Mouse (Mus musculus): ENCODE measurements around the gene Shisa8. TPM values are rescaled to one million over a fixed set of nuclear protein-coding genes. Genes with fewer than 3 reads are reported as not detected.

Shisa8 gene
- polyA plus RNA-seq, 1 experiment = 0.03 TPM

GRCm38 (mm10) chr15:82186931-82187330, 25.7 kb downstream of the Shisa8 start:
- H3K9me3 ChIP-seq (ENCODE audit: control insufficient read depth, low read length) = peaks cover 21% of the 10 kb centered on the region
- H3K4me3 ChIP-seq (replicated peaks) = peak overlapping the region; percentile 21
- no peaks in the 10 kb centered on the region; the same call in 1 of the 2 replicates for H3K27me3 ChIP-seq (ENCODE audit: control insufficient read depth)
- TF ChIP-seq TAL1 (IDR thresholded peaks at IDR 0.05; ENCODE audit: low read length) (no peak), GATA1 (IDR thresholded peaks at IDR 0.05; ENCODE audit: low read length) (no peak)
- peaks cover 100% of the 10 kb centered on the region for H3K36me3 ChIP-seq (ENCODE audit: control insufficient read depth)
- peaks cover 61% of the 10 kb centered on the region for H3K4me1 ChIP-seq (ENCODE audit: control insufficient read depth)

- Histone ChIP-seq H3K27me3 (ENCODE audit: control insufficient read depth) (no peaks in the 10 kb centered on the region; the same call in 1 of the 2 replicates), H3K36me3 (ENCODE audit: control insufficient read depth) (peaks cover 100% of the 10 kb centered on the region), H3K4me3 (replicated peaks) (peak overlapping the region; percentile 21), H3K4me1 (ENCODE audit: control insufficient read depth) (peaks cover 68% of the 10 kb centered on the region), H3K9me3 (ENCODE audit: control insufficient read depth, low read length) (peaks cover 25% of the 10 kb centered on the region)
- TF ChIP-seq TAL1 (IDR thresholded peaks at IDR 0.05; ENCODE audit: low read length) (peak; percentile 49; the same call in 2 of the 3 replicates), GATA1 (IDR thresholded peaks at IDR 0.05; ENCODE audit: low read length) (no peak; the same call in 1 of the 2 replicates)
These were observed 26.5 kb downstream of the Shisa8 start for GRCm38 (mm10) chr15:82186131-82186530.

GRCm38 (mm10) chr15:82185062-82185783, 27.4 kb downstream of the Shisa8 start:
- TF ChIP-seq GATA1 (IDR thresholded peaks at IDR 0.05; ENCODE audit: low read length) (peak; percentile 72), TAL1 (IDR thresholded peaks at IDR 0.05; ENCODE audit: low read length) (no peak)
- Histone ChIP-seq H3K9me3 (ENCODE audit: control insufficient read depth, low read length) (peaks cover 29% of the 10 kb centered on the region), H3K4me3 (replicated peaks) (peak overlapping the region; percentile 51), H3K27me3 (ENCODE audit: control insufficient read depth) (no peaks in the 10 kb centered on the region; the same call in 1 of the 2 replicates), H3K36me3 (ENCODE audit: control insufficient read depth) (peaks cover 100% of the 10 kb centered on the region), H3K4me1 (ENCODE audit: control insufficient read depth) (peaks cover 74% of the 10 kb centered on the region)

GRCm38 (mm10) chr15:82184656-82185055, 28.0 kb downstream of the Shisa8 start:
- H3K4me3 ChIP-seq (replicated peaks) = peak overlapping the region; percentile 51
- peaks cover 35% of the 10 kb centered on the region for H3K9me3 ChIP-seq (ENCODE audit: control insufficient read depth, low read length)

GRCm38 (mm10) chr15:82184183-82184582, 28.4 kb downstream of the Shisa8 start:
- H3K4me3 ChIP-seq (replicated peaks) = peak overlapping the region; percentile 51
- H3K9me3 ChIP-seq (ENCODE audit: control insufficient read depth, low read length) = peaks cover 38% of the 10 kb centered on the region
- H3K4me1 ChIP-seq (ENCODE audit: control insufficient read depth) = peaks cover 74% of the 10 kb centered on the region
- no peaks in the 10 kb centered on the region; the same call in 1 of the 2 replicates for H3K27me3 ChIP-seq (ENCODE audit: control insufficient read depth)
- H3K36me3 ChIP-seq (ENCODE audit: control insufficient read depth) = peaks cover 100% of the 10 kb centered on the region
- TF ChIP-seq GATA1 (IDR thresholded peaks at IDR 0.05; ENCODE audit: low read length) = peak; percentile 77
- peak; percentile 97 for TF ChIP-seq TAL1 (IDR thresholded peaks at IDR 0.05; ENCODE audit: low read length)

More at GRCm38 (mm10) chr15:82184656-82185055, 28.0 kb downstream of the Shisa8 start:
- no peak for TF ChIP-seq TAL1 (IDR thresholded peaks at IDR 0.05; ENCODE audit: low read length)
- H3K36me3 ChIP-seq (ENCODE audit: control insufficient read depth) = peaks cover 100% of the 10 kb centered on the region
- H3K4me1 ChIP-seq (ENCODE audit: control insufficient read depth) = peaks cover 74% of the 10 kb centered on the region
- no peaks in the 10 kb centered on the region; the same call in 1 of the 2 replicates for H3K27me3 ChIP-seq (ENCODE audit: control insufficient read depth)

- Histone ChIP-seq H3K27me3 (ENCODE audit: control insufficient read depth) (no peaks in the 10 kb centered on the region; the same call in 1 of the 2 replicates), H3K4me1 (ENCODE audit: control insufficient read depth) (peaks cover 74% of the 10 kb centered on the region), H3K9me3 (ENCODE audit: control insufficient read depth, low read length) (peaks cover 38% of the 10 kb centered on the region), H3K36me3 (ENCODE audit: control insufficient read depth) (peaks cover 100% of the 10 kb centered on the region), H3K4me3 (replicated peaks) (peak overlapping the region; percentile 51)
- no peak for TF ChIP-seq GATA1 (IDR thresholded peaks at IDR 0.05; ENCODE audit: low read length)
- no peak for TF ChIP-seq TAL1 (IDR thresholded peaks at IDR 0.05; ENCODE audit: low read length)
These were observed 29.0 kb downstream of the Shisa8 start for GRCm38 (mm10) chr15:82183596-82183995.

GRCm38 (mm10) chr15:82182311-82182710, 30.3 kb downstream of the Shisa8 start:
- Histone ChIP-seq H3K4me1 (ENCODE audit: control insufficient read depth) (peaks cover 61% of the 10 kb centered on the region), H3K4me3 (replicated peaks) (no peak overlapping the region), H3K9me3 (ENCODE audit: control insufficient read depth, low read length) (peaks cover 35% of the 10 kb centered on the region), H3K27me3 (ENCODE audit: control insufficient read depth) (no peaks in the 10 kb centered on the region; the same call in 1 of the 2 replicates), H3K36me3 (ENCODE audit: control insufficient read depth) (peaks cover 100% of the 10 kb centered on the region)
- TF ChIP-seq GATA1 (IDR thresholded peaks at IDR 0.05; ENCODE audit: low read length) (no peak), TAL1 (IDR thresholded peaks at IDR 0.05; ENCODE audit: low read length) (no peak)

GRCm38 (mm10) chr15:82181131-82181530, 31.5 kb downstream of the Shisa8 start:
- H3K36me3 ChIP-seq (ENCODE audit: control insufficient read depth) = peaks cover 100% of the 10 kb centered on the region

GRCm38 (mm10) chr15:82177743-82178290, 34.8 kb downstream of the Shisa8 start:
- peaks cover 99% of the 10 kb centered on the region for H3K36me3 ChIP-seq (ENCODE audit: control insufficient read depth)
- peaks cover 16% of the 10 kb centered on the region for H3K4me1 ChIP-seq (ENCODE audit: control insufficient read depth)
- H3K27me3 ChIP-seq (ENCODE audit: control insufficient read depth) = no peaks in the 10 kb centered on the region; the same call in 1 of the 2 replicates
- TF ChIP-seq GATA1 (IDR thresholded peaks at IDR 0.05; ENCODE audit: low read length) (no peak), TAL1 (IDR thresholded peaks at IDR 0.05; ENCODE audit: low read length) (no peak)
- peaks cover 26% of the 10 kb centered on the region for H3K9me3 ChIP-seq (ENCODE audit: control insufficient read depth, low read length)
- H3K4me3 ChIP-seq (replicated peaks) = no peak overlapping the region

More at GRCm38 (mm10) chr15:82181131-82181530, 31.5 kb downstream of the Shisa8 start:
- Histone ChIP-seq H3K4me1 (ENCODE audit: control insufficient read depth) (peaks cover 49% of the 10 kb centered on the region), H3K27me3 (ENCODE audit: control insufficient read depth) (no peaks in the 10 kb centered on the region; the same call in 1 of the 2 replicates), H3K4me3 (replicated peaks) (no peak overlapping the region), H3K9me3 (ENCODE audit: control insufficient read depth, low read length) (peaks cover 32% of the 10 kb centered on the region)
- TF ChIP-seq TAL1 (IDR thresholded peaks at IDR 0.05; ENCODE audit: low read length) (no peak), GATA1 (IDR thresholded peaks at IDR 0.05; ENCODE audit: low read length) (no peak)

All from erythroblast, embryonic 14.5 days (primary cell).